Mouse (Mus musculus): ENCODE measurements at regions not wholly inside any gene's neighbourhood (a gene's known extent, or its start where the extent isn't known, plus 50 kb on each side); places are given as distances from the start of the nearest gene placed in this dataset.

- DNase-seq (ENCODE audit: low spot score in 2 of 2): no peak
Measured at GRCm38 (mm10) chr11:64156640-64157039, 77.4 kb upstream of the Cox10 start.

- DNase-seq (ENCODE audit: low spot score in 2 of 2): no peak
Measured at GRCm38 (mm10) chr11:64139483-64139882, 60.2 kb upstream of the Cox10 start.

GRCm38 (mm10) chr11:64138934-64139333 lies 59.7 kb upstream of the Cox10 start:
- DNase-seq (ENCODE audit: low spot score in 2 of 2): no peak

- no peak for DNase-seq (ENCODE audit: low spot score in 2 of 2)
Measured at GRCm38 (mm10) chr11:64135766-64136165, 56.5 kb upstream of the Cox10 start.

- no peak for DNase-seq (ENCODE audit: low spot score in 2 of 2)
Measured at GRCm38 (mm10) chr11:64135308-64135591, 56.0 kb upstream of the Cox10 start.

- DNase-seq (ENCODE audit: low spot score in 2 of 2): no peak
Measured at GRCm38 (mm10) chr11:64134571-64135307, 55.5 kb upstream of the Cox10 start.

Data from adrenal gland, postnatal 4 days (tissue).